Mouse (Mus musculus) limb, embryonic 15.5 days (tissue): Measurements from ENCODE around the gene Sarm1. TPM values are rescaled to one million over a fixed set of nuclear protein-coding genes. Genes with fewer than 3 reads are reported as not detected.

Source experiments
- ATAC-seq: fragments of 200-750 bp; cut with Nextera tagmentation; 2 replicates; pipeline ENCODE4 v1.8.0; 2017; ENCODE audit warnings: low read depth, moderate TSS enrichment; ENCODE audit not compliant: insufficient number of reproducible peaks, low FRiP score, low TSS enrichment
- H3K27ac ChIP-seq: fragments of 300-500 bp; sonication (generic); 2 replicates; pipeline ENCODE4 v1.5.1; 2015; ENCODE audit warnings: moderate library complexity, mild to moderate bottlenecking, inconsistent platforms
- H3K27me3 ChIP-seq: fragments of 300-500 bp; sonication (generic); 2 replicates; pipeline ENCODE4 v1.6.1; 2015; ENCODE audit warnings: inconsistent platforms
- H3K36me3 ChIP-seq: fragments of 300-500 bp; sonication (generic); 2 replicates; pipeline ENCODE4 v1.6.1; 2015; ENCODE audit warnings: inconsistent platforms
- H3K4me1 ChIP-seq: fragments of 300-500 bp; sonication (generic); 2 replicates; pipeline ENCODE4 v1.6.1; 2015; ENCODE audit warnings: inconsistent platforms
- H3K4me2 ChIP-seq: fragments of 300-500 bp; sonication (generic); 2 replicates; pipeline ENCODE4 v1.6.1; 2015; ENCODE audit warnings: mild to moderate bottlenecking, inconsistent platforms
- H3K4me3 ChIP-seq: fragments of 300-500 bp; sonication (generic); 2 replicates; pipeline ENCODE4 v1.5.1; 2015; ENCODE audit warnings: mild to moderate bottlenecking, inconsistent platforms
- H3K9ac ChIP-seq: fragments of 300-500 bp; sonication (generic); 2 replicates; pipeline ENCODE4 v1.6.1; 2015; ENCODE audit warnings: inconsistent platforms
- H3K9me3 ChIP-seq: fragments of 300-500 bp; sonication (generic); 2 replicates; pipeline ENCODE4 v1.6.1; 2016; ENCODE audit warnings: inconsistent platforms
- WGBS: fragments of 180-500 bp; shearing (Covaris S2); methylation state at CpG from one replicate; pipeline ENCODE4 v1.1.7; 2015; 5-methylcytosine and 5-hydroxymethylcytosine counted together
- polyA plus RNA-seq: library from polyadenylated mRNA; unstranded; fragments of >200 nt; fragmentation: Nextera tagmentation; extraction: Ambion mirVana; gene quantifications from 2 replicates; pipeline ENCODE4 v1.2.1, GENCODE M21; 2015

Gene Sarm1
- polyA plus RNA-seq, 1 experiment from 2014 or later: 1.7 TPM

DNA sequence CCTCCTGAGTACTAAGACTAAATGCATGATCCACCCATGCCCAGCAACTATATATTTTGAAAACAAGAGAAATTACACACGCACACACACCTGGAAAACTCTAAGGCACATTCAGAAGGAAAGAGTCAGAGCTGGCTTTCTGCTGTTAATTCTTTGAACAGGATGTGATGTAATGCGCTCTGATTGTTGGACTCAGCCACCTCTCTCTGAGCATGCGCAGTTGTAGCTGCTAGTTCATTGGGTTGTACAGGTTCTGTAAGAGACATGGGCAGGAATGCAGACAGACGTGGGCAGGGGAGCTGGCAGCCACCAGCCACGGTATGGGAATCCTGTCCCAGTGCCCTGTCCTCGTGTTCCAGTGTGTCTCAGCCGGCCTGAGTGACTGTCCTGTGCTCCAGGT is 43.3 kb downstream of the Sarm1 start:
- WGBS: 66% methylated on average over 7 of the region's 7 CpGs
- Histone ChIP-seq H3K9me3 (no peaks in the 10 kb centered on the region), H3K9ac (no peak overlapping the region), H3K27me3 (no peaks in the 10 kb centered on the region), H3K36me3 (no peaks in the 10 kb centered on the region), H3K4me3 (no peak overlapping the region), H3K27ac (no peak overlapping the region), H3K4me2 (no peak overlapping the region), H3K4me1 (no peaks in the 10 kb centered on the region)
- ATAC-seq: no peak

DNA sequence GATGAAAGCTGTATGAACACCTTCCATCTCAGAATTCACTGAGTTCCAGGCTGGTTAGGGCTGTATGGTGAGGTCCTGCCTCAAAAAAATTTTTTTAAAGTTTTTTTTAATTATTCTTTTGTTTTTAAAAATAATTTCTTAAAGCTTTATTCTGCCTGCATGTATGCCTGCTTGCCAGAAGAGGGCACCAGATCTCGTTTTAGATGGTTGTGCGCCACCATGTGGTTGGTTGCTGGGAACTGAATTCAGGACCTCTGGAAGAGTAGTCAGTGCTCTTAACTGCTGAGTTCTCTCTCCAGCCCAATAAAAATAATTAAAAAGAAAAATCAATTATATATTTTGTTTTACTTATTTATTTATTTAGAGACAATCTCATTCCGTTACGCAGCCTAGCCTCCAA is 43.9 kb downstream of the Sarm1 start:
- Histone ChIP-seq H3K36me3 (no peaks in the 10 kb centered on the region), H3K4me3 (no peak overlapping the region), H3K27ac (no peak overlapping the region), H3K9me3 (no peaks in the 10 kb centered on the region), H3K9ac (no peak overlapping the region), H3K4me1 (no peaks in the 10 kb centered on the region), H3K27me3 (no peaks in the 10 kb centered on the region), H3K4me2 (no peak overlapping the region)
- ATAC-seq: no peak
- WGBS: 14% methylated on average over 4 of the region's 4 CpGs

DNA sequence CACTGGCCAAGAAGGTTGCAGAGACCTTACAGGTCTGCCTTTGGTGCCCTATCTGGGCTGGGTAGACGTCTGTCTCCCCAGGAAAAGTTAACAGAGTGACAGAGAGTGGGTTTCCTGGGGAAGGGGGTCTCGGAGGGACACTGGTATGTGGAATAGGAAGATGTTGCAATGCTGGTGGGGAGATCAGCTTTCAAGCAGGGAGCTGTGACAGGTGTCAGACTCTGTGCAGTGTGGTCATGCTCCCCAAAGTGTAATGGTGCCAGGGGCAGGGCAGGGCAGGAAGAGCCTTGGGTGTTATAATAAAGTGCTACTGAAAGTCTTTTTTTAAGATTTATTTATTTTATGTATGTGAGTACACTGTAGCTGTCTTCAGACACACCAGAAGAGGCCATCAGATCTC is 47.2 kb downstream of the Sarm1 start:
- no peaks in the 10 kb centered on the region for H3K27me3 ChIP-seq
- WGBS: 42% methylated on average over 2 of the region's 2 CpGs
- no peak overlapping the region for H3K9ac ChIP-seq
- no peak overlapping the region for H3K27ac ChIP-seq
- H3K4me1 ChIP-seq: no peaks in the 10 kb centered on the region
- no peaks in the 10 kb centered on the region for H3K36me3 ChIP-seq
- H3K9me3 ChIP-seq: no peaks in the 10 kb centered on the region
- H3K4me2 ChIP-seq: no peak overlapping the region
- ATAC-seq: no peak
- H3K4me3 ChIP-seq: no peak overlapping the region

- H3K9me3 ChIP-seq: no peaks in the 10 kb centered on the region
- H3K9ac ChIP-seq: no peak overlapping the region
- no peak for ATAC-seq
- WGBS: 92% methylated on average over 1 of the region's 1 CpGs
- H3K4me1 ChIP-seq: no peaks in the 10 kb centered on the region
- no peak overlapping the region for H3K27ac ChIP-seq
- no peaks in the 10 kb centered on the region for H3K36me3 ChIP-seq
- H3K4me3 ChIP-seq: no peak overlapping the region
- H3K4me2 ChIP-seq: no peak overlapping the region
- H3K27me3 ChIP-seq: no peaks in the 10 kb centered on the region
These were observed 49.3 kb downstream of the Sarm1 start for GRCm38 (mm10) chr11:78448242-78448641.

DNA sequence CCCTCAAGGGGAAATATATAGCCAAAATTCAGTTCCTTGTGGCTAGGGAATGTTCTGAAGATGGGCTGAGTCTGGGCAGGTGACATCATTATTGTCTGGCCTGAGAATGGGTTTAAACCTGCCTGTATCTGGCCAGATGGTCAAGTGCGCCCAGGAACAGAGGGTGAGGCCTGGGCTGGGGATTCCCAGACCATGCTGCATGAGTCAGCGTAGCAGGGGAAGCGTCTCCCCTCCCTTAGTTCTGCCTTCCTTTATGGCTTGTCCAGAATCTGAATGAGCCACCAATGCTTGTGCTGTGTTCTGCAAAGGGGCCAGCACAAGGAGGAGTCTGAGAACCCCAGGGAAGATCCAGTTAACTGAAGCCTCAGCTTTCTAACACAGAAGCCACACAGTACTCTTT is 50.4 kb downstream of the Sarm1 start:
- no peak for ATAC-seq
- no peaks in the 10 kb centered on the region for H3K27me3 ChIP-seq
- WGBS: 70% methylated on average over 3 of the region's 3 CpGs
- no peaks in the 10 kb centered on the region for H3K36me3 ChIP-seq
- H3K27ac ChIP-seq: no peak overlapping the region
- H3K4me2 ChIP-seq: no peak overlapping the region
- H3K4me1 ChIP-seq: no peaks in the 10 kb centered on the region
- no peak overlapping the region for H3K9ac ChIP-seq
- no peak overlapping the region for H3K4me3 ChIP-seq
- H3K9me3 ChIP-seq: no peaks in the 10 kb centered on the region

DNA sequence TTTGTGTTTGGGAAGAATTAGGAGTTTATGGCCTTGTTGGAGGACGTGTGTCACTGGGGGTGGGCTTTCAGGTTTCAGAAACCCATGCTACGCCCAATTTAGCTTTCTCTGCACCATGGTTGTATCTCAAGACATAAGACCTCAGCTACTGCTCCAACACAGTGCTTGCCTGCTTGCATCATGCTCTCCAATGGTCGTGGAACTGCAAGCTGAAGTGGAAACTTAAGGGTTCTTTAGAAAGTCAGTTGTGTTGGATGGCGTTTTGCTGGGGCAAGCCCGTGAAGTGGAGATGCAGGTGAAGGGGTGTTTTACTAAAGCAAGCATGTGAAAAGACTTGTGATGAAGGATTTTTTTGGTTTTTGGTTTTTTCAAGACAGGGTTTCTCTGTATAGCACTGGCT is 54.4 kb downstream of the Sarm1 start:
- no peak overlapping the region for H3K9ac ChIP-seq
- no peaks in the 10 kb centered on the region for H3K27me3 ChIP-seq
- WGBS: 71% methylated on average over 5 of the region's 5 CpGs
- H3K4me3 ChIP-seq: no peak overlapping the region
- no peak for ATAC-seq
- H3K9me3 ChIP-seq: no peaks in the 10 kb centered on the region
- H3K4me1 ChIP-seq: no peaks in the 10 kb centered on the region
- H3K36me3 ChIP-seq: no peaks in the 10 kb centered on the region
- H3K4me2 ChIP-seq: no peak overlapping the region
- H3K27ac ChIP-seq: no peak overlapping the region

GRCm38 (mm10) chr11:78438399-78438930 is 59.1 kb downstream of the Sarm1 start:
- no peak overlapping the region for H3K4me2 ChIP-seq
- H3K4me3 ChIP-seq: no peak overlapping the region
- H3K27me3 ChIP-seq: no peaks in the 10 kb centered on the region
- H3K9ac ChIP-seq: no peak overlapping the region
- peaks cover 10% of the 10 kb centered on the region; the same call in 1 of the 2 replicates for H3K4me1 ChIP-seq
- 67% methylated on average over 3 of the region's 3 CpGs for WGBS
- no peaks in the 10 kb centered on the region for H3K9me3 ChIP-seq
- ATAC-seq: no peak
- H3K36me3 ChIP-seq: no peaks in the 10 kb centered on the region
- H3K27ac ChIP-seq: no peak overlapping the region

DNA sequence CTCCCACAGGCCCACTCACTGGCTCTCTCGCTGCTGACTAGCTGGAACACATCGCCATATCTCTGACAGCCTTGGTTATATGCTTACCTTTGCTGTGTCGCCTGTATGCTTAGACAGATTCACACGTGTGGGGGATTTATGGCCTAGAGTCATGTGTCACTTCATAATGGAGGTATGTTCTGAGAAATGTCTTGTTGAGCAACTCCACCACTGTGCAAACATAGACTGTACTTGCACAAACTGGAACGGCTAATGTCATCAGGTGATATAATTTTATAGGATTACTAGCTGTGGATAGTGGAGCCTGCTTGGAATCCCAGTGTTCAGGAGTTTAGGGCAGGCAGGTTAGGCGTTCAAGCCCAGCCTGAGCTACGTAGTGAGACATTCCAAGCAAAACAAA is 60.4 kb downstream of the Sarm1 start:
- H3K9me3 ChIP-seq: no peaks in the 10 kb centered on the region
- 80% methylated on average over 7 of the region's 7 CpGs for WGBS
- no peak for ATAC-seq
- no peak overlapping the region for H3K4me3 ChIP-seq
- H3K4me1 ChIP-seq: peaks cover 10% of the 10 kb centered on the region; the same call in 1 of the 2 replicates
- no peak overlapping the region for H3K4me2 ChIP-seq
- no peaks in the 10 kb centered on the region for H3K36me3 ChIP-seq
- no peaks in the 10 kb centered on the region for H3K27me3 ChIP-seq
- H3K27ac ChIP-seq: no peak overlapping the region
- no peak overlapping the region for H3K9ac ChIP-seq

DNA sequence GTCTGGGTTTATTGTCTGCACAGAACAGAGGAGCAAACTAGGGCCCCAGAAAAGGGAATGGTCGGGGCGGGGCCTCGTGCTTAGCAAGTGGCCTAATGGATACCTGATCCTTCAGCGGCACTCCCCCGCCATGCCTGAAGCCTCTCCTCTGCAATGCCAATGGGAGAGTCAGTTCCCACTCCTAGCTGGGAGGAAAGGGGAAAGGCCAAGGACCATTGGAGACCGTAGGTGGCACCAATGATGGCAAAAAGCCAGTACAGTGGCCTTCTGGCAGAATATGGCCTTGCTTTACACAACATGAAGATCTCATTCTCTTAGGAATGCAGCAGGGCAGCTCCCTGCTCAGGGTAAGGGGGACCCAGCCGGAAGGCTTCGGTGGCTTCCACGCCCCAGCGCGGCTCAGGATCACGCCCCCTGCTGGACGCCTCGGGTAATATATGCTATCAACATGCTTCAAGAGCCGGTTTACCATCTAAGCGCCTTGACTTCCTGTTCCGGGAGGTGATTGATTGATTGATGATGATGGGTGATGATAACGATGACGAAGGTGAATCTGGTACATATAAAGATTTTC is 61.7 kb downstream of the Sarm1 start:
- H3K9ac ChIP-seq: no peak overlapping the region
- no peak overlapping the region for H3K4me3 ChIP-seq

GRCm38 (mm10) chr11:78434052-78434451 is 63.5 kb downstream of the Sarm1 start:
- ATAC-seq: no peak
- H3K4me3 ChIP-seq: no peak overlapping the region
- WGBS: 43% methylated on average over 4 of the region's 4 CpGs
- no peaks in the 10 kb centered on the region for H3K27me3 ChIP-seq
- no peak overlapping the region for H3K27ac ChIP-seq
- H3K9me3 ChIP-seq: no peaks in the 10 kb centered on the region
- H3K36me3 ChIP-seq: no peaks in the 10 kb centered on the region
- no peak overlapping the region for H3K4me2 ChIP-seq
- peaks cover 10% of the 10 kb centered on the region; the same call in 1 of the 2 replicates for H3K4me1 ChIP-seq
- H3K9ac ChIP-seq: no peak overlapping the region

More for the DNA sequence above, 61.7 kb downstream of the Sarm1 start:
- Histone ChIP-seq H3K4me1 (peaks cover 10% of the 10 kb centered on the region; the same call in 1 of the 2 replicates), H3K27ac (peak overlapping the region; percentile 27; the same call in 1 of the 2 replicates), H3K9me3 (no peaks in the 10 kb centered on the region), H3K36me3 (no peaks in the 10 kb centered on the region), H3K4me2 (peak overlapping the region; percentile 27; the same call in 1 of the 2 replicates), H3K27me3 (no peaks in the 10 kb centered on the region)
- ATAC-seq: no peak
- WGBS: 4% methylated on average over 19 of the region's 19 CpGs

DNA sequence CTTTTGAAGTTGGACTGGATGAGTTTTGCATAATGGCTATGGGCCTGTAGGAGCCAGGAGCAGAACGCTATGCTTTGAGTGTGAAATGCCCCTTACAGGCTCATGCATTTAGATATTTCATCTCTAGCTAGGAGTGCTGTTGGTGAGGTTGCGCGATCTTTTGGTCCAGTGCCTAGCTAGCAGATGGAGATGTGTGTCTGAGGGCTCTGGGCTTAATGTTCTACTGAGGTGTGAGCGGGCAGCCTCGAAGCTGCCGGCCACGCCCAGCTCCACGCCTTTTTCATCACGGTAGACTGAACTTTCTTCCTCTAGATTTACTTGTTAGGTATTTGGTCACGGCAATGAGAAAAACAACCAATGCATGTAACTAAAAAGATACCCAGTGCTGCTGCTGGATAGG is 66.4 kb downstream of the Sarm1 start:
- no peaks in the 10 kb centered on the region for H3K36me3 ChIP-seq
- 83% methylated on average over 10 of the region's 10 CpGs for WGBS
- no peak overlapping the region for H3K27ac ChIP-seq
- ATAC-seq: no peak
- H3K4me1 ChIP-seq: peaks cover 7% of the 10 kb centered on the region; the same call in 1 of the 2 replicates
- H3K9me3 ChIP-seq: no peaks in the 10 kb centered on the region
- H3K27me3 ChIP-seq: no peaks in the 10 kb centered on the region
- no peak overlapping the region for H3K4me3 ChIP-seq
- no peak overlapping the region for H3K4me2 ChIP-seq
- H3K9ac ChIP-seq: no peak overlapping the region

DNA sequence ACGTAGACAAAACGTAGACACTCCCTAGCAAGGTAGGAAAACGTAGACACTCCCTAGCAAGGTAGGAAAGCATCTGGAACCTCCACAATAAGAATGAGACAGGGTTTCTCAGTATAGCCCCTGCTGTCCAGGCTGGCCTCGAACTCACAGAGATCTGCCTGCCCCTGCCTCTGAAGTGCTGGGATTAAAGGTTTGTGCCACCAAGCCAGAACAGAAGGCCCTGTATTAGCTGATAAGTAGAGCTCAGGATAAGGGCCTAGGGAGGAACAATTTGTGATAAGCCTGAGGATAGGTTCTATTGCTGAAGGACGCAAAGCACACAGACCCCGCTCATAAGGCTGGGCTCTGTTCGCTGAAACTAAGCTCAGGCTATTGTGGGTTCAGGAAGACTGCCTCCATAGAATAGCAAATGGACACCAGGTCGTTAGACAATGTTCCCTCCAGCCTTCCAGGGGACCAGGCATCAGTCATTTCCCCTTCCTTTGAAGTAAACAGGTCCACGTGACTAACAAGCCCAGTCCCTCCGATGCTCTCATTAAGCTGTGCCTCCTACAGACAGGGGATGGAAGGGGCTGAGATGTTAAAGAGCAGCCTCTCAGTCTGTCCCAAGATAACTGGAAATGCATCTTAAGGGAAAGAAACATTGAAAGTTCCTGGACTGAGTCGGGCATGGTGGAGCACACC is 67.2 kb downstream of the Sarm1 start:
- no peak overlapping the region for H3K4me2 ChIP-seq
- WGBS: 43% methylated on average over 11 of the region's 11 CpGs
- ATAC-seq: no peak
- no peaks in the 10 kb centered on the region for H3K36me3 ChIP-seq
- no peak overlapping the region for H3K4me3 ChIP-seq
- no peaks in the 10 kb centered on the region for H3K27me3 ChIP-seq
- no peak overlapping the region for H3K27ac ChIP-seq
- no peak overlapping the region for H3K9ac ChIP-seq
- no peaks in the 10 kb centered on the region for H3K9me3 ChIP-seq
- H3K4me1 ChIP-seq: no peaks in the 10 kb centered on the region
